Mouse (Mus musculus) heart, adult 8-10 months (tissue): ENCODE data around the gene S100a14. TPM values are rescaled to one million over a fixed set of nuclear protein-coding genes. Genes with fewer than 3 reads are reported as not detected.
A peak's percentile ranks its signal among the peaks of the same experiment; 100 is the strongest.

Source experiments
- DNase-seq: peaks from one replicate; pipeline ENCODE4 v3.0.0; 2022; ENCODE audit warnings: low spot score
- total RNA-seq, 4 experiments: library from RNA; stranded (reverse); gene quantifications; 2 replicates each; pipeline ENCODE4 v1.2.4; 2022

The S100a14 gene
- total RNA-seq, result under 1 TPM in 3 of 4 experiments, not detected in 1; 0.35 to 0.55 (median 0.37) TPM

GRCm38 (mm10) chr3:90526580-90526979 is at the start of gene S100a14:
Gene S100a14 (plus strand): TSS chr3:90526856.
- no peak for DNase-seq

- no peak for DNase-seq
Observed at GRCm38 (mm10) chr3:90486998-90487397, 39.7 kb upstream of the S100a14 start.

GRCm38 (mm10) chr3:90488576-90488975 is 38.1 kb upstream of the S100a14 start:
- DNase-seq, result no peak

GRCm38 (mm10) chr3:90490696-90491256 is 35.9 kb upstream of the S100a14 start, which contains the start of gene Snapin:
Gene Snapin (minus strand): TSS chr3:90491033.
- peak; percentile 96 for DNase-seq

DNA sequence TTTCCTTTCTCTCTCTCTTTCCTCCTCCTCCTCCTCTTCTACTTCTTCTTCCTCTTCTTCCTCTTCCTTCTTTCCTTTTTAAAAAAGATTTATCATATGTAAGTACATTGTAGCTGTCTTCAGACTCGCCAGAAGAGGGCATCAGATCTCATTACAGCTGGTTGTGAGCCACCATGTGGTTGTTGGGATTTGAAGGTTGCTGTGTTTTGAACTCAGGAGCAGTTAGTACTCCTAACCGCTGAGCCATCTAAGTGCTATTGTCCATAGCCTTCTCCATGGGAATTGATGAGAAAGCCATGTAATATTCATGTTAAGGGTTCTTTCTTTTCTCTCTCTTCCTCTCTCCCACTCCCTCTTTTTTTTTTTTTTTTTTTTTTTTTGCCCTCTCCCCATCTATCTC is 35.3 kb upstream of the S100a14 start:
- no peak for DNase-seq

DNA sequence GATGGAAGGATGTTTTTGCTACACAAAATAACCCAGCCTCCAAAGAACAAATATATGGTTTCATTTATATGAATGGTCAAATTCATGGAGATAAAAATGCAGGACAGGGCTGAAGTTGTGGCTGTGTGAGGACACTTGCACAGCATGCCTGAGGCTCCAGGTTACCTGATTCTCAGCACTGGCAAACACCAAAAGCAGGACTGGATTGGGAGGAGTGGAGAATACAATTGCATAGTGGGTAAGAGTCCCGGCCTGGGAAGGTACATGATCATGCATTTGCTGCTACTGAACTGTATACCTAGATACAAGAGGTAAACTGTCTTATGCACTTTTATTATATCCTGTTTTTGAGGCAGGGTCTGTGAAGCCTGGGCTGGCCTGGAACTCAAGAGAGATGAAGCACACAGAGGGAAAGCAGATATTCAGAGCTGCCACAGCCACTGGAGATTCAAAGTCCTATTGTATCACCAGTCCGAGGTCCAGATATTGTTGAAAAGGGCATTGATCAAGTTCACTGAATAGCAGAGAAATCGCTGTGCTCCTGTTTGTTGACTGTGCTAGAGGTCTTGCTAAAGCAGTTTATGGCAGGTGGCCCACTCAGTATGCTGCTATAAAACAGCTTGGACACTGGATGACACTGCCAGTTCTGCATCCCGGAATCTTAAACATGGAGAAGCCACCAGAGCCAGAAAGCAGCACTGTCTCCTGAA is 32.7 kb upstream of the S100a14 start:
- no peak for DNase-seq

DNA sequence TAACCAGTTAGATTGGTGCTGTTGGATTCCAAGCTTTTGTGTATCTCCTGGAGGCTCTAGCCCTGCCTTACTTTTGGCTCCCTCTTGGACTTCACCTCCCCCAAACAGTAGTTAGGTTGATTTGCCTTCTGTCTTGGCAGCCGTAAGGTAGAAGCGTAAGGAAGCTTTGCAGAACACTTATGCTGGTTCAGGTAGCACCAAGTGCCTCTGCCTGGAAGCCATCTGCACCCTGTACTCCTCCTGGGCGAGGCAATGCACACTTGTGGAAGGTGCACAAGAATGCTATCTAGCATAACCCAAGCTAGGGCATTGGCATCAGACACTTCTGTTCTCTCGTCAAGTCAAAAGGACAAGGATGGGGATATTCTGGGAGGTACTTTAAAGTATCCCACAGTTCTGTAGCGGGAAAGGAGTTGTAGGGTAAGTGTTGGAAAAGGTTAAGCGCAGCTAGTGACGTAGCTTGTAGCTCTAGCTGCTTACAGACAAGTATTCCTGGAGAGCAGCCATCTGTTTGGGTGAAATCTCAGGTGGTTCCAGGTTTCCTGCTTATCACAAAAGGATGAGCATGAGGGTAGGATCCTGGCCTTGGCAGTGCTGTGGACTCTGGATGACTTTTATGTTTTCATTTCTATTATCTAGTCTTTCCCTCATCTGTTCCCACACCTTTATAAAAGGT is 30.7 kb upstream of the S100a14 start:
- DNase-seq, result no peak

GRCm38 (mm10) chr3:90497597-90497996 is 29.1 kb upstream of the S100a14 start:
- no peak for DNase-seq

DNA sequence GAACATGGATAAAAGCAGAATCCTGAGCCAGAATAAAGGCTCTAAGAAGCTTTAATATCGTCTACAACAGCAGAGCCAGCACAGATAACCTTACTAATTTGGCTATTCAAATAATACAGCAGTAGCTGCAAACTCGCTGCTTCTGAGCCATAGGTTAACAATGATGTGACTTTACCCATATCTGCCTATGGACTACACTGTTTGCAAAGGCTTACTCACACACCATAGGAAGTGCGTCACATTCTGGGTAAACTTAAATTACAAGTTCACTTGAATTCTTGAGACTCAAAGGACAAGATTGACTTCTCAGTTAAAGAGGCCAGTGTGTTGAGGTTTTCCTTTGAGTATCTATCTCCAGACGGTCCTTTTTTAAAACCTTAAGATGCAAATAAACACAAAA is 23.2 kb upstream of the S100a14 start:
- DNase-seq, result no peak

DNA sequence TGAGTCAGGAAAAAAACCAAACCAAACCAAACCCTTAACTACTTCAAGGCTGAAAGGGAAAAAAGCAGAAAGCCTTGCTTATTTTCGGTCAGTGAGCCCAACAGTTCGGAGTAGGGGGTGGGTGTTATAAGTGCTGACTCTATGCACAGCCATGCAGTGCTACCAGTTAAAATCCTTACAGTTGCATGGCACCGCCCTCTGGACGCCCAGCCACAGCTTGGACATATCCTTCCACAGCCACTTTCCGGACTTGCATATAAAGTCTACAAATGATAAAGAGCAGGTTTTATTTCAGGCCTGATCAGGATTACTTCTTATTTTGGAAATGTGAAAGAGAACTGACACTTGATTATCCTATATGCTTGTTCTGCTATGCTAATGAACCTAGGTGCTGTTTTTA is 21.4 kb upstream of the S100a14 start:
- DNase-seq, result no peak

- no peak for DNase-seq
Observed at GRCm38 (mm10) chr3:90506362-90506761, 20.3 kb upstream of the S100a14 start.

DNA sequence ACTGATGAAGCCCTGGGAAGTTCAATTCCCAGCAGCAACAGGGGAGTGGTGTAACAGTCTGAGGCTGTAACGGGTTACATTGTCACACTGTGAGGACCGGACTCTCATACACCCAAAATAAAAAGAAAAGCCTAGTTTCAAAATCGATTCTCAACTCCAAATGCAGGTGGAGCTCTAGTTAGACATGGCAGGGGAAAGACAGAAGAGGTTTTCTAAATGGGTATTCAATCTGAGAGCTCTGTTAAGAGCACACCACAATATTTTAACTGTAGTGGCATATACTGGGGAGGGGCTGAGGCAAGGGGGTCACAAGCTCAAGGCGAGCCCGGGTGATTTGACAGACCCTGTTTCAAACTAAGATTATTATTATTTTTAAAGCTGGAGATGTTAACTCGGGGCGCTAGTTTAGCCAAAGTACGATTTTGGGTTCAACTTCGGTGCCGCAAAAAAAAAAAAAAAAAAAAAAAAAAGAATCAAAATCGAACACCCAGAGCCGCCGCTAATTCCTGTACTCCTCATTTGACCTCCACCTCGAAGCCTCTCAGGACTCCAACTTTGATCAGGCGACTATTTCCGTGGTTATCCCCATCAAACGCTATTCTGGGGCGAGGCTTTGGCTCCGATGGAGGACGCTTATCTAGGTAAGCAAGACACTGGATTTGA is 18.2 kb upstream of the S100a14 start:
- no peak for DNase-seq

- peak; percentile 100 for DNase-seq
Observed at GRCm38 (mm10) chr3:90508950-90509746, 17.5 kb upstream of the S100a14 start, which contains the start of gene Chtop. Gene Chtop (minus strand): TSS chr3:90509498.

DNA sequence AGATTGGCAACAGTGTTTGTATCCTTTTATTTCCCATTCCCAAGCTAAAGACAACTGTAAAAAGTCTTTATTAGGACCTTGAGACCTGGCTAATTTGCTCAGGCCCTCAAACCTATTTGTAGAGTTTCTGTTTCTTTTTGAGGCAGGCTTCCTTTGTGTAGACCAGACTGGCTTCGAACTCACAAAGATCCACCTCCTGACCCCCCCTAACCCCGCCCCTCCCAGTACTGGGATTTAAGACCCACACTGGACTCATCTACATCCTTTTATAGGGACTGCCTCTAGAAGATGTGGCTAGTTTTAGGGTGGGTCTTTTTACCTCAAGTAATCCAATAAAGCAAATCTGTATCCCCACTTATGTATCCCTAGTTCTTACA is 16.9 kb upstream of the S100a14 start:
- no peak for DNase-seq

DNA sequence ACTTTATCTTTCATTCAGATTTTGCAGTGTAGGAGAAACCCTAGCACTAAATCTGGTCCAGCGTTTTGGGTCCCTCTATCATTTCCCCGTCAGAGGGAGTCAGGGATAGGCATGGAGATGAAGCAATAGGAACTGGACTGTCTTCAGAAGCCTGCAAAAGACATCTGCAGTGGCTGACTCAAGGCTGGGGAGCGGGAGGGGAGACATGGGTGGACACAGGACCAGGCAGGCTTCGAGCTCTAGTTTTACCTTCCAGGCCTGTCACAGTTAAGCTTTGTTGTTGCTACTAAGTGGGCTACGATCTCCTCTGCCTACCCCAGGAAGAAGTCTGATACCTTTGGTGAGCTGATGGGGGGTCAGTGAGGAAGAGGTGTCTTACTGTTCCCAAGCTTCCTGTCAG is 14.4 kb upstream of the S100a14 start:
- DNase-seq, result no peak

GRCm38 (mm10) chr3:90512948-90513642 is 13.6 kb upstream of the S100a14 start:
- no peak for DNase-seq

DNA sequence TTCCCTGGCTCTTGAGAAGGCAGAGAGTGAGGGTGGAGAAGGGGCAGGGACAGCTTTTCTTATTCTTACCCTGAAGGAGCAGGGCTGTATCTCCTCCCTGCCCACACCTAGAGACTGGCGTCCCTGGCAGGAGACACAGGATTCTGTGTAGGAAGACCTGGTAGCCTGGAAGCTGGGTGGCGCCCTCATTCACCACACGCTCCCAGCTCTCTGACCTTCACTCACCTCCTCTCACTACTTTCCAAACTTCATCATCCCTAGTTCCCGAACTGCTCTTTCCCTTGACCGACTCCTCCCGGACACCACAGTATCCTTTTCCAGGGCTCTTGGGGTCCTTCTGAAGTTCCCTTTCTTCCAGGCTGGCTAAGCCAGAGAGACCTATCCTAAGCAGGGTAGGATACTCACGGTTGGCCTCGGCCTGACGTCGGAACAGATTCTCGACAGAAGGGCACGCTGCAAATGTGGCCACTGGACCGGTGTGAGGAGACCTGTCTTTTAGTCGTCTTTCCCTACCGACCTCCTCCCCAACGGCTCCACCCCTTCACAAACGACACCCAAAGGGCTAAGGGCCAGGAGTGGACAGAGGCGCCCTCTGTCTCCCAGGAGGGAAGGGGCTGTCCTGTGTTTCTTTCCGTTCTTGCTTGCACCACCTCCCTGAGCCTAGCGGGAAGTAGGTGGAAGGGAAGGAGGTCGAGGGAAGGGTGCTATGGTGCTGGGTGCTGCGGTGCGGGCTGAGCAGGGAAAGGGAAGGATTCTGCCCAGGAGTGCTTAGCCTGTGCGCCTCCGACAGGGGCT is 12.7 kb upstream of the S100a14 start, which contains the start of the genes S100a1 and S100a13:
S100a1 (minus strand) TSS at position 597 of the 795 bp plus-strand sequence.
S100a13 (plus strand) TSS at position 640 of the 795 bp plus-strand sequence.
- peak; percentile 87 for DNase-seq

GRCm38 (mm10) chr3:90514691-90515090 is 12.0 kb upstream of the S100a14 start:
- DNase-seq, result peak; percentile 86

GRCm38 (mm10) chr3:90515242-90515641 is 11.4 kb upstream of the S100a14 start:
- peak; percentile 55 for DNase-seq

DNA sequence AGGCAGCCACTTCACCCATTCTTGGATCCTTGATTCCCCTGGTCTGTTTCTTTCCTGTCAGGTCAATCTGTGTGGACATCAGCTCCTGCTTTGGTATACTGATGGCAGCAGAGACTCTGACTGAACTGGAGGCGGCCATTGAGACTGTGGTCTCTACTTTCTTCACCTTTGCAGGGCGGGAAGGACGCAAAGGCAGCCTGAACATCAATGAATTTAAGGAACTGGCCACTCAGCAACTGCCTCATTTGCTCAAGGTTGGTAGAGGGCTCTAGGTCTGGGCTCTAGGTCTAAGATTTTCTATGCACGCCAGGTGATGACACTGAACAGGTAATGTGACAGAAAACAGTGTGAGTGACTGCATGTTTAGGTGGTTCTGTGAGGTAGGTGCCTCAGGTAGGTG is 10.9 kb upstream of the S100a14 start:
- DNase-seq, result no peak
